Mouse (Mus musculus): ENCODE measurements around the gene Atp2a3. TPM values are rescaled to one million over a fixed set of nuclear protein-coding genes. Genes with fewer than 3 reads are reported as not detected.
A peak's percentile ranks its signal among the peaks of the same experiment; 100 is the strongest.

Gene Atp2a3
- 28.1 and 28.8 TPM in 2 replicates for polyA plus RNA-seq (2015; fragmentation: Nextera tagmentation; extraction: Ambion mirVana)

GRCm38 (mm10) chr11:72961072-72961980, at the start of gene Atp2a3:
TSS of gene Atp2a3 (plus strand) at chr11:72961169.
- peak; percentile 51 for ATAC-seq
- 5% methylated on average over 68 of the region's 70 CpGs for WGBS
- Histone ChIP-seq H3K36me3 (ENCODE audit: control insufficient read depth, insufficient read depth, low read length) (no peaks in the 10 kb centered on the region), H3K4me1 (ENCODE audit: control insufficient read depth, insufficient read depth, low read length) (peaks cover 40% of the 10 kb centered on the region), H3K4me3 (ENCODE audit: low read length) (peak within 1 kb of the TSS; percentile 56), H3K27me3 (replicated peaks; ENCODE audit: control insufficient read depth, insufficient read depth, low read length) (peaks cover 5% of the 10 kb centered on the region; the same call in 1 of the 2 replicates), H3K9ac (ENCODE audit: low read depth, low read length) (peak within 1 kb of the TSS; percentile 62), H3K9me3 (ENCODE audit: control insufficient read depth, low read length) (no peaks in the 10 kb centered on the region), H3K4me2 (ENCODE audit: low read depth, low read length) (peak within 1 kb of the TSS; percentile 79), H3K27ac (ENCODE audit: low read length) (peak within 1 kb of the TSS; percentile 23)

GRCm38 (mm10) chr11:72917299-72917996, 43.5 kb upstream of the Atp2a3 start:
- H3K36me3 ChIP-seq (ENCODE audit: control insufficient read depth, insufficient read depth, low read length), result peaks cover 22% of the 10 kb centered on the region
- no peaks in the 10 kb centered on the region for H3K9me3 ChIP-seq (ENCODE audit: control insufficient read depth, low read length)
- H3K9ac ChIP-seq (ENCODE audit: low read depth, low read length), result no peak overlapping the region
- no peak overlapping the region for H3K4me3 ChIP-seq (ENCODE audit: low read length)
- no peaks in the 10 kb centered on the region for H3K27me3 ChIP-seq (replicated peaks; ENCODE audit: control insufficient read depth, insufficient read depth, low read length)
- no peak overlapping the region for H3K4me2 ChIP-seq (ENCODE audit: low read depth, low read length)
- 73% methylated on average over 7 of the region's 7 CpGs for WGBS
- no peak overlapping the region for H3K27ac ChIP-seq (ENCODE audit: low read length)
- H3K4me1 ChIP-seq (ENCODE audit: control insufficient read depth, insufficient read depth, low read length), result no peaks in the 10 kb centered on the region
- peak; percentile 73 for ATAC-seq

GRCm38 (mm10) chr11:72923116-72923515, 37.9 kb upstream of the Atp2a3 start:
- no peak overlapping the region for H3K4me2 ChIP-seq (ENCODE audit: low read depth, low read length)
- no peak overlapping the region for H3K4me3 ChIP-seq (ENCODE audit: low read length)
- ATAC-seq, result peak; percentile 40; the same call in 1 of the 2 replicates
- H3K9me3 ChIP-seq (ENCODE audit: control insufficient read depth, low read length), result no peaks in the 10 kb centered on the region
- WGBS, result 32% methylated on average over 4 of the region's 4 CpGs
- peaks cover 11% of the 10 kb centered on the region for H3K4me1 ChIP-seq (ENCODE audit: control insufficient read depth, insufficient read depth, low read length)
- peaks cover 6% of the 10 kb centered on the region; the same call in 1 of the 2 replicates for H3K36me3 ChIP-seq (ENCODE audit: control insufficient read depth, insufficient read depth, low read length)
- no peaks in the 10 kb centered on the region for H3K27me3 ChIP-seq (replicated peaks; ENCODE audit: control insufficient read depth, insufficient read depth, low read length)
- no peak overlapping the region for H3K27ac ChIP-seq (ENCODE audit: low read length)
- no peak overlapping the region for H3K9ac ChIP-seq (ENCODE audit: low read depth, low read length)

GRCm38 (mm10) chr11:72924458-72924857, 36.5 kb upstream of the Atp2a3 start:
- peaks cover 2% of the 10 kb centered on the region; the same call in 1 of the 2 replicates for H3K36me3 ChIP-seq (ENCODE audit: control insufficient read depth, insufficient read depth, low read length)
- no peak overlapping the region for H3K4me3 ChIP-seq (ENCODE audit: low read length)
- no peak overlapping the region for H3K4me2 ChIP-seq (ENCODE audit: low read depth, low read length)
- H3K27ac ChIP-seq (ENCODE audit: low read length), result peak overlapping the region; percentile 17
- H3K9ac ChIP-seq (ENCODE audit: low read depth, low read length), result no peak overlapping the region
- H3K9me3 ChIP-seq (ENCODE audit: control insufficient read depth, low read length), result no peaks in the 10 kb centered on the region
- ATAC-seq, result 0 out of 2 replicates have a peak, but pooled peaks have one; percentile 8
- H3K4me1 ChIP-seq (ENCODE audit: control insufficient read depth, insufficient read depth, low read length), result peaks cover 11% of the 10 kb centered on the region
- no peaks in the 10 kb centered on the region for H3K27me3 ChIP-seq (replicated peaks; ENCODE audit: control insufficient read depth, insufficient read depth, low read length)
- 41% methylated on average over 1 of the region's 1 CpGs for WGBS

- no peaks in the 10 kb centered on the region for H3K9me3 ChIP-seq (ENCODE audit: control insufficient read depth, low read length)
- WGBS, result 59% methylated on average over 2 of the region's 2 CpGs
- peaks cover 11% of the 10 kb centered on the region for H3K4me1 ChIP-seq (ENCODE audit: control insufficient read depth, insufficient read depth, low read length)
- H3K4me3 ChIP-seq (ENCODE audit: low read length), result no peak overlapping the region
- no peak overlapping the region for H3K9ac ChIP-seq (ENCODE audit: low read depth, low read length)
- no peak overlapping the region for H3K4me2 ChIP-seq (ENCODE audit: low read depth, low read length)
- H3K27ac ChIP-seq (ENCODE audit: low read length), result 0 out of 2 replicates have a peak overlapping the region, but pooled peaks have one; percentile 17
- H3K27me3 ChIP-seq (replicated peaks; ENCODE audit: control insufficient read depth, insufficient read depth, low read length), result no peaks in the 10 kb centered on the region
- ATAC-seq, result no peak
- H3K36me3 ChIP-seq (ENCODE audit: control insufficient read depth, insufficient read depth, low read length), result peaks cover 2% of the 10 kb centered on the region; the same call in 1 of the 2 replicates
Measured at GRCm38 (mm10) chr11:72925067-72925466, 35.9 kb upstream of the Atp2a3 start.

GRCm38 (mm10) chr11:72926226-72926890, 34.6 kb upstream of the Atp2a3 start:
- no peak overlapping the region for H3K4me3 ChIP-seq (ENCODE audit: low read length)
- WGBS, result 53% methylated on average over 13 of the region's 13 CpGs
- H3K4me1 ChIP-seq (ENCODE audit: control insufficient read depth, insufficient read depth, low read length), result peaks cover 11% of the 10 kb centered on the region
- no peak overlapping the region for H3K4me2 ChIP-seq (ENCODE audit: low read depth, low read length)
- peak; percentile 47; the same call in 1 of the 2 replicates for ATAC-seq
- H3K27ac ChIP-seq (ENCODE audit: low read length), result no peak overlapping the region
- H3K9ac ChIP-seq (ENCODE audit: low read depth, low read length), result no peak overlapping the region
- peaks cover 2% of the 10 kb centered on the region; the same call in 1 of the 2 replicates for H3K36me3 ChIP-seq (ENCODE audit: control insufficient read depth, insufficient read depth, low read length)
- H3K27me3 ChIP-seq (replicated peaks; ENCODE audit: control insufficient read depth, insufficient read depth, low read length), result no peaks in the 10 kb centered on the region
- no peaks in the 10 kb centered on the region for H3K9me3 ChIP-seq (ENCODE audit: control insufficient read depth, low read length)

GRCm38 (mm10) chr11:72928516-72928915, 32.5 kb upstream of the Atp2a3 start:
- H3K4me1 ChIP-seq (ENCODE audit: control insufficient read depth, insufficient read depth, low read length), result peaks cover 11% of the 10 kb centered on the region
- WGBS, result 59% methylated on average over 2 of the region's 2 CpGs
- peaks cover 2% of the 10 kb centered on the region; the same call in 1 of the 2 replicates for H3K36me3 ChIP-seq (ENCODE audit: control insufficient read depth, insufficient read depth, low read length)
- H3K27ac ChIP-seq (ENCODE audit: low read length), result no peak overlapping the region
- no peak overlapping the region for H3K4me3 ChIP-seq (ENCODE audit: low read length)
- no peak for ATAC-seq
- no peak overlapping the region for H3K4me2 ChIP-seq (ENCODE audit: low read depth, low read length)
- H3K27me3 ChIP-seq (replicated peaks; ENCODE audit: control insufficient read depth, insufficient read depth, low read length), result no peaks in the 10 kb centered on the region
- H3K9ac ChIP-seq (ENCODE audit: low read depth, low read length), result no peak overlapping the region
- H3K9me3 ChIP-seq (ENCODE audit: control insufficient read depth, low read length), result no peaks in the 10 kb centered on the region

GRCm38 (mm10) chr11:72940208-72941143, 20.5 kb upstream of the Atp2a3 start:
- Histone ChIP-seq H3K36me3 (ENCODE audit: control insufficient read depth, insufficient read depth, low read length) (no peaks in the 10 kb centered on the region), H3K4me1 (ENCODE audit: control insufficient read depth, insufficient read depth, low read length) (peaks cover 13% of the 10 kb centered on the region), H3K27ac (ENCODE audit: low read length) (no peak overlapping the region), H3K9me3 (ENCODE audit: control insufficient read depth, low read length) (no peaks in the 10 kb centered on the region), H3K4me2 (ENCODE audit: low read depth, low read length) (peak overlapping the region; percentile 41; the same call in 1 of the 2 replicates), H3K9ac (ENCODE audit: low read depth, low read length) (no peak overlapping the region), H3K4me3 (ENCODE audit: low read length) (peak overlapping the region; percentile 36), H3K27me3 (replicated peaks; ENCODE audit: control insufficient read depth, insufficient read depth, low read length) (no peaks in the 10 kb centered on the region)
- WGBS, result 35% methylated on average over 20 of the region's 20 CpGs
- 0 out of 2 replicates have a peak, but pooled peaks have one; percentile 11 for ATAC-seq

Data from intestine, embryonic 16.5 days (tissue).